Mouse (Mus musculus) lung, adult 2 months (tissue): ENCODE measurements around the gene Trap1.

Experiments used
- CTCF ChIP-seq: fragments of 200-500 bp; IDR thresholded peaks from 2 replicates; pipeline ENCODE4 v1.5.1; 2011; ENCODE audit warnings: mild to moderate bottlenecking, low read length, control low read depth; ENCODE audit not compliant: insufficient read depth
- POLR2A ChIP-seq: fragments of 200-500 bp; IDR thresholded peaks from 2 replicates; pipeline ENCODE4 v1.6.1; 2011; ENCODE audit warnings: low read depth, mild to moderate bottlenecking, control low read depth, low read length, borderline replicate concordance; ENCODE audit errors: extremely low read depth

DNA sequence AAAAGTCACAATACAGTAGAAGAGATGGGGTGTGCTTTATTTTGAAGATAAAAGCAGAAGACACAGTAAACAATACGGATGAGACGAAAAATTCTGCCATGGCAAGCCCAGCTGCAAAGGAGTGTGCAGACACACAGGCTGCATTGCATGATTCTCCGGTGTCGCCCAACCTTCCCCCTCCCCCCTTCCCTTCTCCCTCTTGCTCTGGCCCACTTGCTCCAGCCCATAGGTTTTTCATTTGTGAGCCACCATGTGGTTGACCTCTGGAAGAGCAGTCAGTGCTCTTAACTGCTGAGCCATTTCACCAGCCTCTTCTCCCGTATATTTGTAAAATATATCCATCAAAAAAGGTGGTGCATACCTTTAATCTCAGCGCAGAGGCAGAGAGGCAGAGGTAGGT is 3.3 kb downstream of the Trap1 start:
- TF ChIP-seq CTCF (no peak), POLR2A (no peak)
